Mouse (Mus musculus) cortical plate, adult 2 months (tissue): Measurements from ENCODE around the gene Pik3c2b.

ENCODE experiments used
- CTCF ChIP-seq: fragments of 200-500 bp; IDR thresholded peaks from 2 replicates; pipeline ENCODE4 v1.5.1; 2011; ENCODE audit warnings: mild to moderate bottlenecking, control low read depth, low read length; ENCODE audit not compliant: insufficient read depth; ENCODE audit errors: extremely low read depth
- POLR2A ChIP-seq: fragments of 200-500 bp; IDR thresholded peaks from 2 replicates; pipeline ENCODE4 v1.6.1; 2011; ENCODE audit warnings: mild to moderate bottlenecking, low read length, control low read depth; ENCODE audit not compliant: insufficient read depth; ENCODE audit errors: extremely low read depth

DNA sequence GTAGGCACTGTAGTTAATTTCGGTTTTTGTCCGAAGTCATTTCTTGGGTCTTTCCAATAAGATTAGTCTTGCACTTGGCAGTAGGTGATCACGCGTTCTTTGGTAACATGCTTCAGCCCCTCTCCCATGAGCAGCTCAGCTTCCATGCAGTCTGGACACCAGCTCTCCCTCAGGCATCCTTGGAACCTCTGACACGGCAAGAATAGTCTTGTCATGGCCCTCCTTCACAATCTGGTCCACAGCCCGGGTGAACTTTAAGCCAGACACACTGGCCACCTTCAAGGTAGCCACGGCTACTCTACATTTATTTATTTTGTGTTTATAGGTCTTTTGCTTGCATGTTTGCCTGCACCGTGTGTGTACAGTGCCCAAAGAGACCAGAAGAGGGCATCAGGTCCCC lies 102.7 kb downstream of the Pik3c2b start:
- TF ChIP-seq CTCF (no peak), POLR2A (no peak)
